Mouse (Mus musculus): Measurements from ENCODE around the gene Fibcd1.

DNA sequence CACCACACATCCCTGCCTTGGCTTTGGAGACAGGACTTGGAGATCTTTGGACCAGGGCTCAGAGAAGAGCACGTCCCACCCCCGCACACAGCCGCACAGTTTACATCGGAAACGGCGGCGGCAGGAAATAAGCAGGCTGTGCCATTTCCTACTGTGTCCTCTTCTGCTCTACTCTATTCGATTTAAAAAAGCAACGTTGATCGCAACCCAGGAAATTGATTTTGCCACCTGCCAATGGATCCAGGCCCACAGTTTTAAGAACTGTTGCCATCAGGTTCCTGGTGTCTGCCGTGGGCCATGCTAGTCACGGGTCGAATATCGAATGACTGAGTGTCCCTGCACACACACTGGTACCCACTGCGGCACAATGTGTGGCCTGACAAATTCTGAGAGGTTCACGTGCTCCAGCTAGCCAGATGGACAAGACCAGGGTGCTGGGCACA lies 20.3 kb downstream of the Fibcd1 start:
- TF ChIP-seq CTCF (IDR thresholded peaks at IDR 0.05; ENCODE audit: extremely low read depth, insufficient read depth, low read length) (no peak), POLR2A (IDR thresholded peaks at IDR 0.05; ENCODE audit: extremely low read depth, insufficient read depth, low read length) (no peak)
